In genomic region chr6:71295303-71295702, GRCm38 (mm10) we compare ENCODE assay signal across 38 mouse cellular contexts. TPM values are rescaled to one million over a fixed set of nuclear protein-coding genes. Genes with fewer than 3 reads are reported as not detected.
DNase-seq lines count a peak whose midpoint lies in the region; ATAC-seq and TF ChIP-seq lines count a peak whose summit lies in the region.
"Had no signal": no experiment of that assay in that cellular context is flagged by ENCODE, and none has a peak within 500 bp of the region (broad histone marks: within the 10 kb centered on the region; RNA-seq: fewer than 3 reads in every experiment).

No protein-coding gene starts in this region.

- no peak overlapping the region for H3K4me3 ChIP-seq in kidney, postnatal 0 days (replicated peaks; ENCODE audit: low read depth, low read length)
- no peak overlapping the region for H3K4me3 ChIP-seq in midbrain, embryonic 16.5 days (ENCODE audit: low read depth, low read length)
- H3K4me3 ChIP-seq: erythroblast, embryonic 14.5 days; heart, embryonic 13.5 days; left cerebral cortex, adult 2 months; limb, embryonic 12.5 days; midbrain, embryonic 10.5 days; midbrain, embryonic 15.5 days; myocyte; neural tube, embryonic 12.5 days had no signal

- no peaks in the 10 kb centered on the region for H3K27me3 ChIP-seq in kidney, postnatal 0 days (ENCODE audit: insufficient read depth, low read length)
- H3K27me3 ChIP-seq in midbrain, embryonic 16.5 days (ENCODE audit: control insufficient read depth, insufficient read depth, low read depth, low read length) = no peaks in the 10 kb centered on the region
- H3K27me3 ChIP-seq: heart, embryonic 13.5 days; limb, embryonic 12.5 days; midbrain, embryonic 15.5 days; neural tube, embryonic 12.5 days; Patski had no signal

- H3K27ac ChIP-seq in kidney, postnatal 0 days = no peak overlapping the region
- no peak overlapping the region for H3K27ac ChIP-seq in midbrain, embryonic 16.5 days (ENCODE audit: low read length)
- H3K27ac ChIP-seq: heart, embryonic 13.5 days; hindbrain, embryonic 14.5 days; left cerebral cortex, adult 2 months; limb, embryonic 12.5 days; midbrain, embryonic 10.5 days; midbrain, embryonic 15.5 days; neural tube, embryonic 12.5 days had no signal

- H3K4me1 ChIP-seq in kidney, postnatal 0 days (replicated peaks; ENCODE audit: insufficient read depth, low read length) = no peaks in the 10 kb centered on the region
- H3K4me1 ChIP-seq in midbrain, embryonic 16.5 days (ENCODE audit: control insufficient read depth, insufficient read depth, low read length) = no peaks in the 10 kb centered on the region
- H3K4me1 ChIP-seq: heart, embryonic 13.5 days; limb, embryonic 12.5 days; midbrain, embryonic 10.5 days; midbrain, embryonic 15.5 days; neural tube, embryonic 12.5 days had no signal

- WGBS in kidney, postnatal 0 days = 74% methylated on average over 6 of the region's 6 CpGs
- WGBS in midbrain, embryonic 16.5 days = 74% methylated on average over 6 of the region's 6 CpGs

- no peak overlapping the region for H3K4me2 ChIP-seq in kidney, postnatal 0 days (ENCODE audit: low read length)
- H3K4me2 ChIP-seq in midbrain, embryonic 16.5 days (ENCODE audit: low read length) = no peak overlapping the region
- H3K4me2 ChIP-seq: heart, embryonic 13.5 days; hindbrain, embryonic 14.5 days; limb, embryonic 12.5 days; liver, embryonic 11.5 days; midbrain, embryonic 15.5 days; neural tube, embryonic 12.5 days had no signal

- no peak overlapping the region for H3K9ac ChIP-seq in kidney, postnatal 0 days (ENCODE audit: low read depth, low read length)
- H3K9ac ChIP-seq in midbrain, embryonic 16.5 days (ENCODE audit: low read depth, low read length) = no peak overlapping the region
- H3K9ac ChIP-seq: heart, embryonic 13.5 days; hindbrain, embryonic 14.5 days; limb, embryonic 12.5 days; midbrain, embryonic 15.5 days; neural tube, embryonic 12.5 days had no signal

- DNase-seq in CD4-positive, CD25-positive, alpha-beta regulatory T cell, adult 2 months (ENCODE audit: low read depth, low spot score) = peak; percentile 21
- no peak for DNase-seq in kidney, postnatal 0 days (ENCODE audit: low spot score)
- DNase-seq in kidney, adult 11 months = no peak
- DNase-seq in 416B (ENCODE audit: low read depth) = peak; percentile 32
- DNase-seq in R1 (ENCODE audit: low read depth, low spot score) = peak; percentile 55
- no peak for DNase-seq in urinary bladder, postnatal 25 days (ENCODE audit: low spot score)
- DNase-seq: adrenal gland, postnatal 25 days; cerebellum, adult 18-20 months; cerebellum, postnatal 10 days; gastrocnemius, postnatal 36 days; heart, adult 18-20 months; heart, postnatal 10 days; kidney, adult 9 months; kidney, postnatal 14 days; lung, adult 2 months; lung, postnatal 14 days; right cerebral cortex, adult 18-20 months; spleen, adult 18-20 months; thymus, adult 18-20 months; thymus, postnatal 25 days had no signal

- TF ChIP-seq CTCF in kidney, postnatal 0 days (IDR thresholded peaks at IDR 0.05; ENCODE audit: low read depth) = peak; percentile 27; the same call in 1 of the 2 replicates

- no peaks in the 10 kb centered on the region for H3K36me3 ChIP-seq in kidney, postnatal 0 days (ENCODE audit: insufficient read depth, low read length)
- H3K36me3 ChIP-seq in midbrain, embryonic 16.5 days (ENCODE audit: control insufficient read depth, insufficient read depth, low read length) = no peaks in the 10 kb centered on the region
- H3K36me3 ChIP-seq: G1E; heart, embryonic 13.5 days; limb, embryonic 12.5 days; midbrain, embryonic 10.5 days; midbrain, embryonic 15.5 days; neural tube, embryonic 12.5 days had no signal

- ATAC-seq in CD4-positive, CD25-positive, alpha-beta regulatory T cell, adult 4 months = no peak
- no peak for ATAC-seq in kidney, postnatal 0 days (replicated peaks; ENCODE audit: low FRiP score, low read depth)
- no peak for ATAC-seq in midbrain, embryonic 16.5 days
- ATAC-seq: midbrain, embryonic 15.5 days; Patski had no signal

- H3K9me3 ChIP-seq in kidney, postnatal 0 days (replicated peaks; ENCODE audit: low read length) = no peaks in the 10 kb centered on the region
- no peaks in the 10 kb centered on the region for H3K9me3 ChIP-seq in midbrain, embryonic 16.5 days (replicated peaks; ENCODE audit: control insufficient read depth, low read length, poor library complexity, severe bottlenecking)
- H3K9me3 ChIP-seq: G1E; heart, embryonic 13.5 days; limb, embryonic 12.5 days; midbrain, embryonic 10.5 days; midbrain, embryonic 15.5 days; neural tube, embryonic 12.5 days had no signal

RNA-seq across cellular contexts. Expression of gene Krcc1, which starts 23.8 kb away (rescaled TPM):
- polyA plus RNA-seq in CD4-positive, CD25-positive, alpha-beta regulatory T cell, adult 4 months (2017; shearing (Covaris generic)) = 100 to 1,000 TPM in 1 of 2 experiments, 10 to 100 TPM in 1; 85.1 to 101 TPM
- polyA plus RNA-seq in kidney, postnatal 0 days (2015; fragmentation: Nextera tagmentation; extraction: Ambion mirVana) = 90.7 and 93.1 TPM in 2 replicates
- polyA plus RNA-seq in midbrain, embryonic 16.5 days (2015; fragmentation: Nextera tagmentation; extraction: Ambion mirVana) = 15.0 and 17.0 TPM in 2 replicates

RNA-seq across cellular contexts. Expression of gene Smyd1, which starts 26.7 kb away (rescaled TPM):
- under 1 TPM; 0.18 to 0.50 TPM for polyA plus RNA-seq in CD4-positive, CD25-positive, alpha-beta regulatory T cell, adult 4 months (2017; shearing (Covaris generic))
- 0.12 and 0.36 TPM in 2 replicates for polyA plus RNA-seq in kidney, postnatal 0 days (2015; fragmentation: Nextera tagmentation; extraction: Ambion mirVana)
- polyA plus RNA-seq in midbrain, embryonic 16.5 days (2015; fragmentation: Nextera tagmentation; extraction: Ambion mirVana) = 0.39 and 0.48 TPM in 2 replicates
- polyA plus RNA-seq: erythroblast, embryonic 14.5 days; G1E had no signal

RNA-seq across cellular contexts. Expression of gene Cd8b1, which starts 27.3 kb away (rescaled TPM):
- polyA plus RNA-seq in CD4-positive, CD25-positive, alpha-beta regulatory T cell, adult 4 months (2017; shearing (Covaris generic)) = 10 to 100 TPM; 18.6 to 19.3 TPM
- 0.12 TPM in 1 of 2 replicates, not detected in the other for polyA plus RNA-seq in kidney, postnatal 0 days (2015; fragmentation: Nextera tagmentation; extraction: Ambion mirVana)
- polyA plus RNA-seq in midbrain, embryonic 16.5 days (2015; fragmentation: Nextera tagmentation; extraction: Ambion mirVana) = not detected in 2 replicates
- polyA plus RNA-seq: embryonic facial prominence, embryonic 14.5 days; erythroblast, embryonic 14.5 days; forebrain, embryonic 11.5 days; G1E; hindbrain, embryonic 14.5 days; intestine, embryonic 14.5 days; limb, embryonic 12.5 days; liver, embryonic 11.5 days; midbrain, embryonic 15.5 days; myocyte; neural tube, embryonic 12.5 days; stomach, embryonic 16.5 days had no signal

Comparison
In these comparisons a context has a peak if more than half of its experiments do, and no peak if none do; other contexts are left out.
1. DNase-seq: peak in CD4-positive, CD25-positive, alpha-beta regulatory T cell, adult 2 months (single experiment), 416B (single experiment) and R1 (single experiment); none in kidney, postnatal 0 days (single experiment), kidney, adult 11 months (single experiment) and urinary bladder, postnatal 25 days (single experiment).
2. RNA of gene Cd8b1, which starts 27.3 kb away (polyA plus RNA-seq): 18.6 to 19.3 TPM in CD4-positive, CD25-positive, alpha-beta regulatory T cell, adult 4 months; 0.12 TPM in kidney, postnatal 0 days and not detected in midbrain, embryonic 16.5 days; every median in the first group is over 10 times any median in the second.